In genomic region chr6:99954832-99955830, GRCm38 (mm10) we compare ENCODE assay signal across 8 mouse cellular contexts.
DNase-seq lines count a peak whose midpoint lies in the region; ATAC-seq lines count a peak whose summit lies in the region.

No protein-coding gene starts in this region.

- no peak overlapping the region for H3K4me2 ChIP-seq in lung, embryonic 16.5 days (ENCODE audit: low read depth, low read length)

- DNase-seq in adrenal gland, adult 2 months = peak; percentile 38
- DNase-seq in adrenal gland, postnatal 25 days = no peak
- DNase-seq in lung, postnatal 25 days (ENCODE audit: low spot score) = no peak
- DNase-seq in limb, embryonic 10.5 days (ENCODE audit: low spot score) = no peak
- peak; percentile 18 for DNase-seq in thymus, postnatal 4 days
- no peak for DNase-seq in frontal cortex, adult 2 months (ENCODE audit: extremely low spot score in 1 of 2, low spot score in 1 of 2)
- no peak for DNase-seq in embryo, embryonic 9.5 days (ENCODE audit: extremely low spot score)

- no peaks in the 10 kb centered on the region for H3K36me3 ChIP-seq in lung, embryonic 16.5 days (ENCODE audit: control insufficient read depth, insufficient read depth, low read length)
- H3K36me3 ChIP-seq in limb, embryonic 10.5 days = no peaks in the 10 kb centered on the region

- H3K27me3 ChIP-seq in lung, embryonic 16.5 days (ENCODE audit: control insufficient read depth, insufficient read depth, low read depth, low read length) = no peaks in the 10 kb centered on the region
- H3K27me3 ChIP-seq in limb, embryonic 10.5 days (ENCODE audit: low read depth, poor library complexity, severe bottlenecking) = peaks cover 51% of the 10 kb centered on the region

- H3K4me3 ChIP-seq in lung, embryonic 16.5 days (ENCODE audit: low read length) = no peak overlapping the region
- H3K4me3 ChIP-seq in limb, embryonic 10.5 days = no peak overlapping the region

- no peak overlapping the region for H3K27ac ChIP-seq in lung, embryonic 16.5 days (ENCODE audit: low read length)
- 0 out of 2 replicates have a peak overlapping the region, but pooled peaks have one; percentile 16 for H3K27ac ChIP-seq in limb, embryonic 10.5 days

- no peaks in the 10 kb centered on the region for H3K9me3 ChIP-seq in lung, embryonic 16.5 days (ENCODE audit: control insufficient read depth, low read length)
- no peaks in the 10 kb centered on the region for H3K9me3 ChIP-seq in limb, embryonic 10.5 days (replicated peaks)

- WGBS in lung, embryonic 16.5 days = 66% methylated on average over 22 of the region's 22 CpGs
- WGBS in limb, embryonic 10.5 days = 84% methylated on average over 22 of the region's 22 CpGs

- peaks cover 6% of the 10 kb centered on the region; the same call in 1 of the 2 replicates for H3K4me1 ChIP-seq in lung, embryonic 16.5 days (replicated peaks; ENCODE audit: control insufficient read depth, insufficient read depth, low read length)
- peaks cover 43% of the 10 kb centered on the region for H3K4me1 ChIP-seq in limb, embryonic 10.5 days

- ATAC-seq in lung, embryonic 16.5 days (ENCODE audit: low read depth) = peak; percentile 57; the same call in 1 of the 2 replicates

- no peak overlapping the region for H3K9ac ChIP-seq in lung, embryonic 16.5 days (ENCODE audit: low read length)

Comparison
In these comparisons a context has a peak if more than half of its experiments do, and no peak if none do; other contexts are left out.
1. DNase-seq: peak in adrenal gland, adult 2 months (single experiment) and thymus, postnatal 4 days (single experiment); none in adrenal gland, postnatal 25 days (single experiment), lung, postnatal 25 days (single experiment), limb, embryonic 10.5 days (single experiment), frontal cortex, adult 2 months (0 of 2) and embryo, embryonic 9.5 days (single experiment).